Mouse (Mus musculus): Measurements from ENCODE around the gene Bhlhe40.

DNA sequence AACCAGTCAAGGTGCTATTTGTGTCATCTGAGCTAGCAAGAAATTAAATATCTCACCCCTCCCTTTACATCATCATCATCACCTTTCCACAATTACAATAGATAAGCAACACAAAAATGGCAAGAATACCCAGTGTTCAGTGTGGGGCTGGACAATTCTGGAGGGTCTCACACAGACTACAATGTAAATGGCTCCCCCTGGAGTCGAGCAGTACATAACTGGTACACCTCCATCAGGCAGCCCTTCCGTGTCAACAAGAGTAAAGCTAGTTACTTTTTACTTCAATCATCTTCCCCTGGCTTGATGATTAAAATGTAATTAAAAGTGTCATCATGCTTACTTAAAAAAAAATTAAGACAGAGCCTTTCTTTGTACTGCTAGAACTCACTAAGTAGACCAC lies 4.6 kb upstream of the Bhlhe40 start:
- TF ChIP-seq CTCF (conservative IDR thresholded peaks at IDR 0.05; ENCODE audit: insufficient read depth, insufficient read length, low read depth, low read length) (peak; percentile 43; the same call in 1 of the 2 replicates), POLR2A (IDR thresholded peaks at IDR 0.05; ENCODE audit: low read depth, low read length) (no peak)

Data from kidney, adult 2 months (tissue).